Mouse (Mus musculus) midbrain, postnatal 0 days (tissue): ENCODE data around the gene Gmppb. TPM values are rescaled to one million over a fixed set of nuclear protein-coding genes. Genes with fewer than 3 reads are reported as not detected.

ENCODE experiments used
- ATAC-seq: fragments of 200-750 bp; cut with Nextera tagmentation; 2 replicates; pipeline ENCODE4 v1.8.0; 2017; ENCODE audit warnings: moderate number of reproducible peaks, mild to moderate bottlenecking, moderate TSS enrichment, moderate library complexity; ENCODE audit not compliant: low FRiP score
- DNase-seq: peaks from one replicate; pipeline ENCODE4 v3.0.0-alpha.2; 2015; ENCODE audit warnings: low spot score
- H3K27ac ChIP-seq: fragments of 300-500 bp; sonication (generic); 2 replicates; pipeline ENCODE4 v1.5.1; 2014; ENCODE audit warnings: low read depth, mild to moderate bottlenecking, low read length, mixed read lengths
- H3K27me3 ChIP-seq: fragments of 300-500 bp; sonication (generic); 2 replicates; pipeline ENCODE4 v1.6.1; 2014; ENCODE audit warnings: low read length, control low read depth, mixed read lengths; ENCODE audit not compliant: insufficient read depth
- H3K36me3 ChIP-seq: fragments of 300-500 bp; sonication (generic); 2 replicates; pipeline ENCODE4 v1.6.1; 2014; ENCODE audit warnings: low read length, control low read depth, mixed read lengths; ENCODE audit not compliant: insufficient read depth
- H3K4me1 ChIP-seq: fragments of 300-500 bp; sonication (generic); 2 replicates; pipeline ENCODE4 v1.6.1; 2014; ENCODE audit warnings: mild to moderate bottlenecking, control low read depth, antibody characterized with exemption, low read length, mixed read lengths; ENCODE audit not compliant: insufficient read depth
- H3K4me2 ChIP-seq: fragments of 300-500 bp; sonication (generic); 2 replicates; pipeline ENCODE4 v1.6.1; 2014; ENCODE audit warnings: low read depth, mild to moderate bottlenecking, low read length, mixed read lengths; ENCODE audit not compliant: poor library complexity, severe bottlenecking
- H3K4me3 ChIP-seq: fragments of 300-500 bp; sonication (generic); 2 replicates; pipeline ENCODE4 v1.5.1; 2014; ENCODE audit warnings: low read depth, mild to moderate bottlenecking, low read length, moderate library complexity
- H3K9ac ChIP-seq: fragments of 300-500 bp; sonication (generic); replicated peaks from 2 replicates; pipeline ENCODE4 v1.6.1; 2014; ENCODE audit warnings: mild to moderate bottlenecking, low read length, moderate library complexity, mixed read lengths; ENCODE audit not compliant: poor library complexity, severe bottlenecking
- H3K9me3 ChIP-seq: fragments of 300-500 bp; sonication (generic); 2 replicates; pipeline ENCODE4 v1.6.1; 2016; ENCODE audit warnings: low read length, control low read depth
- CTCF ChIP-seq: IDR thresholded peaks from 2 replicates; pipeline ENCODE4 v1.5.1; 2016; ENCODE audit warnings: antibody characterized with exemption, mild to moderate bottlenecking
- WGBS: fragments of 180-500 bp; shearing (Covaris S2); extraction: QIAGEN DNeasy Blood & Tissue Kit; methylation state at CpG from one replicate; pipeline ENCODE4 v1.1.7; 2014; 5-methylcytosine and 5-hydroxymethylcytosine counted together
- polyA plus RNA-seq: library from polyadenylated mRNA; unstranded; fragments of >200 nt; fragmentation: Nextera tagmentation; extraction: Ambion mirVana; gene quantifications from 2 replicates; pipeline ENCODE4 v1.2.1, GENCODE M21; 2015
- total RNA-seq: library from RNA; depleted of rRNA; stranded (reverse); fragments of >200 nt; gene quantifications from 2 replicates; pipeline ENCODE4 v1.2.3, GENCODE M21; 2014

Gmppb gene
- total and polyA plus RNA-seq, 2 experiments from 2014 or later, result 14.9 to 18.7 TPM

DNA sequence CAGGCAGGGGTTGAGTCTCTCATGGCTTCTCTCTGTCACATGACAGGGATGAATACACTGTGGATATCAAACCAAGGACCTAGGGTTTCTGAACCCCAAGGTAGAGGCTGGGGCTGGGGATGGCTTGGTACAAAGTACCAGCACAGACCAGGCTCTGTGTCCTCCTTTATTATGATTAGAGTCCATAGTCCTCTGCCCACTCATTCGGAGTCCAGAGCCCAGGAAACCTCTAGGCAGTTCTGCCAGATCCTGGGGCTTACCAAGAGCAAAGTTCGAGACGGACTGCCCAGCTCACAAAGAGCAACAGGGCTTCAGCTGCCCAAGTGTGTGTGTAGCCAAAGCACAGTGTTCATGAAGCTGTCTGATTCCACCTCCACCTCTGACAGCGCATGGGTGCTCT is 36.2 kb downstream of the Gmppb start:
- Histone ChIP-seq H3K4me2 (no peak overlapping the region), H3K36me3 (peaks cover 62% of the 10 kb centered on the region), H3K27ac (no peak overlapping the region), H3K4me1 (no peaks in the 10 kb centered on the region), H3K9ac (no peak overlapping the region), H3K9me3 (no peaks in the 10 kb centered on the region), H3K27me3 (peaks cover 14% of the 10 kb centered on the region; the same call in 1 of the 2 replicates), H3K4me3 (no peak overlapping the region)
- no peak for DNase-seq
- ATAC-seq, result no peak
- WGBS, result 96% methylated on average over 4 of the region's 4 CpGs
- no peak for TF ChIP-seq CTCF

DNA sequence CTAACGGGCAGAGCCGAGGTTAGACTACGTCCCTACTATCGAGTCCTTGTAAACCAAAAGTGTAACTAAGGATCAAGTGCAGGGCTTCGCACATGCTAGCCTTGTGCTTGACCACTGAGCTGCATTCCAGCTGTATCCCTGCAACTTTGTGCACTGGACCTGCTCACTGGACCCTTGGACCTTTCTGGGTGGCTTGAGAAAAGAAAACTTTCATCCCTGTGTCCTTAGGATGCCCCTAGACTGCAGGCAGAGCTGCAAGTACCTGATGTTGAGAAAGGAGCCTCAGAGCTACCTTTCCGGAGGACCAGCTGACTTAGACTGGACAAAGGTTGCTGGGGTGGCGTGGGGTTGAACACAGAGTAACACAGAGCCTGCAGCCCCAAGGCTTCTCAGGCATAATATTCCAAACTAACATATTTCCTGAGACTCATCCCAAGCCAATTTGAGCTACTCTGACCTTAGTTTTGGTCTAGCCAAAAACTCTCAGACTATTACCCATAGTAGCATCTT is 41.6 kb downstream of the Gmppb start:
- Histone ChIP-seq H3K27ac (no peak overlapping the region), H3K9me3 (no peaks in the 10 kb centered on the region), H3K4me2 (no peak overlapping the region), H3K4me3 (no peak overlapping the region), H3K9ac (no peak overlapping the region), H3K27me3 (no peaks in the 10 kb centered on the region), H3K36me3 (peaks cover 69% of the 10 kb centered on the region), H3K4me1 (no peaks in the 10 kb centered on the region; the same call in 1 of the 2 replicates)
- WGBS, result 97% methylated on average over 7 of the region's 7 CpGs
- no peak for DNase-seq
- TF ChIP-seq CTCF, result no peak
- ATAC-seq, result no peak

DNA sequence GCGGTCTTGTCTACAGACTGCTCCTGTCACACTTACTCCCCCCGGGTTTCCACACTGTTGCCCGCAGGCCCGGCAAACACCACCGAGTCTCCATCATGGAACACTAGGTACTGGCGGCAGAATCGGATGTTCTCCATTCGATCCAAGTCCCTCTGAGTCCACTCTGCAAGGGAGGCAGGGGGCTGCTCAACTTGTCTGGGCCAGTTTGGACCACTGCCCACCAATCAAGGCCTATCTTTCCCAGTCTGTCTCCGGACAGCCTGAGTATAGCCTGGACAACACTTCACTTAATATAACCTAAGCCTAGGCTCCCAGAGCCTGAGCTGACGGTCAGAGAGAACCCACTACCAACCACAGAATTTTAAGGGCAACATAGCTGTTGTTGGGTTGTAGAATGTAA is 44.5 kb downstream of the Gmppb start:
- peak overlapping the region; percentile 53; the same call in 1 of the 2 replicates for H3K27ac ChIP-seq
- H3K36me3 ChIP-seq, result peaks cover 52% of the 10 kb centered on the region
- no peaks in the 10 kb centered on the region; the same call in 1 of the 2 replicates for H3K4me1 ChIP-seq

GRCm38 (mm10) chr9:108094184-108094941 is 45.3 kb downstream of the Gmppb start, which contains the start of gene Apeh:
Gene Apeh, minus strand, starts transcription at chr9:108094606.
- peaks cover 53% of the 10 kb centered on the region for H3K36me3 ChIP-seq

More for the DNA sequence above, 44.5 kb downstream of the Gmppb start:
- 64% methylated on average over 10 of the region's 10 CpGs for WGBS
- no peaks in the 10 kb centered on the region for H3K27me3 ChIP-seq
- no peak for TF ChIP-seq CTCF
- no peak for ATAC-seq
- peak overlapping the region; percentile 43 for H3K4me3 ChIP-seq
- no peak for DNase-seq
- H3K4me2 ChIP-seq, result peak overlapping the region; percentile 86
- H3K9ac ChIP-seq, result peak overlapping the region; percentile 68; the same call in 1 of the 2 replicates
- H3K9me3 ChIP-seq, result no peaks in the 10 kb centered on the region

GRCm38 (mm10) chr9:108094998-108095411 is 46.0 kb downstream of the Gmppb start:
- H3K4me1 ChIP-seq, result no peaks in the 10 kb centered on the region; the same call in 1 of the 2 replicates
- peak overlapping the region; percentile 43 for H3K4me3 ChIP-seq
- no peak for TF ChIP-seq CTCF
- ATAC-seq (peak; percentile 13; the same call in 1 of the 2 replicates), DNase-seq (no peak)
- H3K27ac ChIP-seq, result peak overlapping the region; percentile 53; the same call in 1 of the 2 replicates
- H3K4me2 ChIP-seq, result peak overlapping the region; percentile 86
- H3K9me3 ChIP-seq, result no peaks in the 10 kb centered on the region
- WGBS, result under 1% methylated on average over 16 of the region's 16 CpGs
- H3K36me3 ChIP-seq, result peaks cover 53% of the 10 kb centered on the region
- H3K9ac ChIP-seq, result peak overlapping the region; percentile 68
- no peaks in the 10 kb centered on the region for H3K27me3 ChIP-seq

More at GRCm38 (mm10) chr9:108094184-108094941, 45.3 kb downstream of the Gmppb start, which contains the start of gene Apeh:
- H3K4me2 ChIP-seq, result peak within 1 kb of the TSS; percentile 86
- DNase-seq, result peak; percentile 94
- H3K27me3 ChIP-seq, result no peaks in the 10 kb centered on the region
- ATAC-seq, result peak; percentile 83
- H3K4me3 ChIP-seq, result peak within 1 kb of the TSS; percentile 43
- no peaks in the 10 kb centered on the region for H3K9me3 ChIP-seq
- H3K9ac ChIP-seq, result peak within 1 kb of the TSS; percentile 68
- H3K4me1 ChIP-seq, result no peaks in the 10 kb centered on the region; the same call in 1 of the 2 replicates
- H3K27ac ChIP-seq, result peak within 1 kb of the TSS; percentile 53
- TF ChIP-seq CTCF, result peak; percentile 19; the same call in 1 of the 2 replicates
- under 1% methylated on average over 51 of the region's 52 CpGs for WGBS

GRCm38 (mm10) chr9:108095518-108095917 is 46.5 kb downstream of the Gmppb start:
- no peaks in the 10 kb centered on the region; the same call in 1 of the 2 replicates for H3K4me1 ChIP-seq
- H3K27ac ChIP-seq, result no peak overlapping the region
- H3K27me3 ChIP-seq, result no peaks in the 10 kb centered on the region
- H3K36me3 ChIP-seq, result peaks cover 49% of the 10 kb centered on the region
- no peaks in the 10 kb centered on the region for H3K9me3 ChIP-seq
- H3K9ac ChIP-seq, result no peak overlapping the region
- H3K4me3 ChIP-seq, result peak overlapping the region; percentile 43
- DNase-seq (peak; percentile 77), ATAC-seq (no peak)
- peak overlapping the region; percentile 86 for H3K4me2 ChIP-seq
- 11% methylated on average over 3 of the region's 3 CpGs for WGBS
- peak; percentile 79 for TF ChIP-seq CTCF
